Mouse (Mus musculus): ENCODE data around the gene Exd2. TPM values are rescaled to one million over a fixed set of nuclear protein-coding genes. Genes with fewer than 3 reads are reported as not detected.

Exd2 gene
- 36.5 TPM for polyA plus RNA-seq (2017; shearing (Covaris generic))

DNA sequence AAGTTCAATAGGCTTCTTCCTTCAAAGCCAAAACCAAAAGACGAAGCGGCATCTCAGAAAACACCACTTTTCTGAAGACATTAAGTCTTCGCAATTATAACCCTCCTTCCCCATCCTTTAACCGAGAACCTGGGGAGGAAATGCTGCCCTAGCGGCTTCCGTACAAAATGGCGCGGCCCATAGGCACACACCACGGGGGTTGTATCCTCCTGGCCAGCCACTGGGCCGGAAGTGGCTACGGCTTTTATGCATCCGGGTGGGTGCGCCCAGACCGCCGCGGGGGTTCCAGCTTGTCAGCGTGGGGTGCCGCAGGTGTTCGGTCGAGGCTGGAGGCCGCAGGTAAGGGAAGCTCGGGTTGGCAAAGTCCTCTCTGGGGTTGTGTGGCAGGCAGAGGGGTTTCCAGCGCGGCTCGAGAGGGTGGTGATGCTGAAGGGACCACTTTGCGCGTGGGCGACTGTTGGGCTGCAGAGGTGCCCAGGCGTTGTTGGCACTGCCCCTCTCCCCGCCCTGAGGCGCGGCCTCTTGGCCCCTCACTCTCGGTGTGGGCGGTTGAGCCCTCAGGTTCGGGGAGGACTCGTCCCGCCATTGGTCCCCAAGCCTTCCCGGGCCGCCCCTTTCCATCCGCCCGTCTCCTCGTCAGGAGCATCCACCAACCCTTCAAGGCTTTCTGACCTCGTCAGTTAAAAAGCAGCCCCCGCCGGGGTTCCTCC lies at the start of gene Exd2:
Gene Exd2, plus strand, starts transcription at position 154 of the 710 bp plus-strand sequence.

GRCm38 (mm10) chr12:80436336-80436976 lies 26.4 kb upstream of the Exd2 start, which contains the start of gene Dcaf5:
Dcaf5 (minus strand) TSS chr12:80436601.

DNA sequence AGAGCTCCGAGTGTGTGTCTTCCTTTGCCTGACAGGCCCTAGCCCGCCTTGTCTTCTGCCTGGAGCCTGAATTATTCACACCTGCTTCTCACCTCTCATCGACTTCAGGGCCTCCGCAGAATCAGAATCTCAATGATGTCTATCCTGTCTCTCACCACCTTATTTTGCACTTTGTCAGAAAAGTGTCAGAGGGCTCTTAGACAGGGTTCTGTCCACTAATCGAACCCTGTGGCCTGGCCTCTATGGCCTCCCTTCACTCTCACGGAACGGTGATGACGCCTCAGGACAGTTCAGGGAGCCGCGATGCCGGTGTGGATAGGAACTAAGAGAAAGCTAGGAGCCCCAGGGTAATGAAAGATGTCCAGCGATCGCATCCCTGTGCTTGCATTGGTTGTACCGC lies 55.1 kb downstream of the Exd2 start, which contains the start of gene Galnt16:
Gene Galnt16, plus strand, starts transcription at position 301 of the 400 bp plus-strand sequence.

Other genes with a start within 250 kb of the Exd2 start
- gene Actn1, start 202.7 kb upstream of the Exd2 start, polyA plus RNA-seq (2017; shearing (Covaris generic)) = 45.9 TPM
- 61.4 TPM for gene Dcaf5, start 26.5 kb upstream of the Exd2 start, polyA plus RNA-seq (2017; shearing (Covaris generic))
- gene Galnt16, start 55.2 kb downstream of the Exd2 start, polyA plus RNA-seq (2017; shearing (Covaris generic)) = 0.28 TPM
- 29.3 TPM for gene Slc39a9, start 180.8 kb downstream of the Exd2 start, polyA plus RNA-seq (2017; shearing (Covaris generic))
- gene Erh, start 181.2 kb downstream of the Exd2 start, polyA plus RNA-seq (2017; shearing (Covaris generic)) = 63.0 TPM
- 1.3 TPM for gene Plekhd1, start 229.5 kb downstream of the Exd2 start, polyA plus RNA-seq (2017; shearing (Covaris generic))

Measured in CD4-positive, CD25-positive, alpha-beta regulatory T cell (primary cell).